Mouse (Mus musculus) intestine, embryonic 16.5 days (tissue): ENCODE results near the gene Olfr867. TPM values are rescaled to one million over a fixed set of nuclear protein-coding genes. Genes with fewer than 3 reads are reported as not detected.

Source experiments
- ATAC-seq: fragments of 200-750 bp; cut with Nextera tagmentation; 2 replicates; pipeline ENCODE4 v1.8.0; 2017; ENCODE audit warnings: moderate TSS enrichment, moderate library complexity
- H3K27ac ChIP-seq: fragments of 300-500 bp; sonication (generic); 2 replicates; pipeline ENCODE4 v1.5.1; 2014; ENCODE audit warnings: mild to moderate bottlenecking, low read length
- H3K27me3 ChIP-seq: fragments of 300-500 bp; sonication (generic); replicated peaks from 2 replicates; pipeline ENCODE4 v1.6.1; 2014; ENCODE audit warnings: low read length, control low read depth, mixed read lengths; ENCODE audit not compliant: control insufficient read depth, insufficient read depth
- H3K36me3 ChIP-seq: fragments of 300-500 bp; sonication (generic); 2 replicates; pipeline ENCODE4 v1.6.1; 2014; ENCODE audit warnings: low read length, control low read depth; ENCODE audit not compliant: control insufficient read depth, insufficient read depth
- H3K4me1 ChIP-seq: fragments of 300-500 bp; sonication (generic); 2 replicates; pipeline ENCODE4 v1.6.1; 2014; ENCODE audit warnings: low read length, control low read depth, mixed read lengths; ENCODE audit not compliant: control insufficient read depth, insufficient read depth
- H3K4me2 ChIP-seq: fragments of 300-500 bp; sonication (generic); 2 replicates; pipeline ENCODE4 v1.6.1; 2014; ENCODE audit warnings: low read depth, low read length, control low read depth
- H3K4me3 ChIP-seq: fragments of 300-500 bp; sonication (generic); 2 replicates; pipeline ENCODE4 v1.5.1; 2014; ENCODE audit warnings: mild to moderate bottlenecking, low read length
- H3K9ac ChIP-seq: fragments of 300-500 bp; sonication (generic); 2 replicates; pipeline ENCODE4 v1.6.1; 2014; ENCODE audit warnings: low read depth, low read length
- H3K9me3 ChIP-seq: fragments of 300-500 bp; sonication (generic); 2 replicates; pipeline ENCODE4 v1.6.1; 2016; ENCODE audit warnings: low read length, control low read depth; ENCODE audit not compliant: control insufficient read depth
- WGBS: fragments of 180-500 bp; shearing (Covaris S2); extraction: QIAGEN DNeasy Blood & Tissue Kit; methylation state at CpG from one replicate; pipeline ENCODE4 v1.1.7; 2014; 5-methylcytosine and 5-hydroxymethylcytosine counted together
- microRNA-seq: library from miRNA; unstranded; fragments of <30 nt; microRNA quantifications from one replicate; pipeline ENCODE4, GENCODE M21; 2016
- polyA plus RNA-seq: library from polyadenylated mRNA; unstranded; fragments of >200 nt; fragmentation: Nextera tagmentation; extraction: Ambion mirVana; gene quantifications from 2 replicates; pipeline ENCODE4 v1.2.1, GENCODE M21; 2015

The Olfr867 gene
- polyA plus RNA-seq = not detected in 2 replicates

- Histone ChIP-seq H3K9ac (no peak within 1 kb of the TSS), H3K9me3 (no peaks in the 10 kb centered on the region), H3K4me2 (no peak within 1 kb of the TSS), H3K27ac (no peak within 1 kb of the TSS), H3K4me1 (no peaks in the 10 kb centered on the region), H3K36me3 (no peaks in the 10 kb centered on the region), H3K4me3 (no peak within 1 kb of the TSS), H3K27me3 (no peaks in the 10 kb centered on the region)
- no peak for ATAC-seq
- 77% methylated on average over 1 of the region's 1 CpGs for WGBS
Observed at GRCm38 (mm10) chr9:20057462-20057861, at the start of gene Olfr867. TSS of gene Olfr867 (minus strand) at chr9:20057562.

- no peak within 1 kb of the TSS for H3K9ac ChIP-seq
- no peak within 1 kb of the TSS for H3K4me2 ChIP-seq
- H3K9me3 ChIP-seq = no peaks in the 10 kb centered on the region
- 43% methylated on average over 2 of the region's 2 CpGs for WGBS
- no peak for ATAC-seq
- H3K4me1 ChIP-seq = no peaks in the 10 kb centered on the region
- H3K36me3 ChIP-seq = no peaks in the 10 kb centered on the region
- no peaks in the 10 kb centered on the region for H3K27me3 ChIP-seq
- H3K27ac ChIP-seq = no peak within 1 kb of the TSS
- no peak within 1 kb of the TSS for H3K4me3 ChIP-seq
Observed at GRCm38 (mm10) chr9:20098326-20098725, 41.0 kb upstream of the Olfr867 start, which contains the start of gene Olfr868. TSS of gene Olfr868 (plus strand) at chr9:20098626.

GRCm38 (mm10) chr9:20073523-20074177, 16.3 kb upstream of the Olfr867 start:
- WGBS = 60% methylated on average over 7 of the region's 7 CpGs

GRCm38 (mm10) chr9:20071291-20071690, 13.9 kb upstream of the Olfr867 start:
- no peak overlapping the region for H3K9ac ChIP-seq
- no peaks in the 10 kb centered on the region for H3K27me3 ChIP-seq
- H3K4me2 ChIP-seq = no peak overlapping the region
- no peaks in the 10 kb centered on the region for H3K4me1 ChIP-seq
- H3K9me3 ChIP-seq = no peaks in the 10 kb centered on the region
- H3K36me3 ChIP-seq = no peaks in the 10 kb centered on the region
- H3K27ac ChIP-seq = no peak overlapping the region
- WGBS = 86% methylated on average over 1 of the region's 1 CpGs
- ATAC-seq = no peak
- H3K4me3 ChIP-seq = no peak overlapping the region

More at GRCm38 (mm10) chr9:20073523-20074177, 16.3 kb upstream of the Olfr867 start:
- no peak overlapping the region for H3K4me2 ChIP-seq
- ATAC-seq = no peak
- no peaks in the 10 kb centered on the region for H3K27me3 ChIP-seq
- H3K27ac ChIP-seq = no peak overlapping the region
- no peaks in the 10 kb centered on the region for H3K9me3 ChIP-seq
- H3K4me3 ChIP-seq = no peak overlapping the region
- H3K36me3 ChIP-seq = no peaks in the 10 kb centered on the region
- H3K4me1 ChIP-seq = no peaks in the 10 kb centered on the region
- H3K9ac ChIP-seq = no peak overlapping the region

- H3K27ac ChIP-seq = no peak overlapping the region
- no peaks in the 10 kb centered on the region for H3K9me3 ChIP-seq
- no peaks in the 10 kb centered on the region for H3K27me3 ChIP-seq
- ATAC-seq = no peak
- H3K4me3 ChIP-seq = no peak overlapping the region
- no peaks in the 10 kb centered on the region for H3K4me1 ChIP-seq
- H3K9ac ChIP-seq = no peak overlapping the region
- no peaks in the 10 kb centered on the region for H3K36me3 ChIP-seq
- 76% methylated on average over 3 of the region's 3 CpGs for WGBS
- H3K4me2 ChIP-seq = no peak overlapping the region
Observed at GRCm38 (mm10) chr9:20070236-20070635, 12.9 kb upstream of the Olfr867 start.

- H3K36me3 ChIP-seq = no peaks in the 10 kb centered on the region
- no peak overlapping the region for H3K27ac ChIP-seq
- no peaks in the 10 kb centered on the region for H3K27me3 ChIP-seq
- ATAC-seq = 0 out of 2 replicates have a peak, but pooled peaks have one; percentile 50
- H3K4me3 ChIP-seq = no peak overlapping the region
- H3K4me1 ChIP-seq = no peaks in the 10 kb centered on the region
- H3K9ac ChIP-seq = no peak overlapping the region
- H3K9me3 ChIP-seq = no peaks in the 10 kb centered on the region
- H3K4me2 ChIP-seq = no peak overlapping the region
- 64% methylated on average over 3 of the region's 3 CpGs for WGBS
Observed at GRCm38 (mm10) chr9:20047964-20048363, 9.4 kb downstream of the Olfr867 start.

- no peaks in the 10 kb centered on the region for H3K9me3 ChIP-seq
- no peaks in the 10 kb centered on the region for H3K4me1 ChIP-seq
- H3K27ac ChIP-seq = no peak within 1 kb of the TSS
- H3K36me3 ChIP-seq = no peaks in the 10 kb centered on the region
- no peaks in the 10 kb centered on the region for H3K27me3 ChIP-seq
- 84% methylated on average over 2 of the region's 2 CpGs for WGBS
- no peak for ATAC-seq
- H3K9ac ChIP-seq = no peak within 1 kb of the TSS
- no peak within 1 kb of the TSS for H3K4me3 ChIP-seq
- no peak within 1 kb of the TSS for H3K4me2 ChIP-seq
Observed at GRCm38 (mm10) chr9:20027935-20028334, 29.4 kb downstream of the Olfr867 start, which contains the start of gene Olfr866. TSS of gene Olfr866 (minus strand) at chr9:20028035.

Small RNAs within 50 kb of the gene (microRNA-seq; reads per million reads assigned to microRNA genes)
- not detected for gene Gm26231
- gene Gm44395 = not detected

Other genes with a start within 250 kb of the Olfr867 start
- gene Olfr860, start 207.8 kb downstream of the Olfr867 start, polyA plus RNA-seq = not detected in 2 replicates
- gene Olfr862, start 169.6 kb downstream of the Olfr867 start, polyA plus RNA-seq = not detected in 2 replicates
- gene Olfr77, start 140.7 kb downstream of the Olfr867 start, polyA plus RNA-seq = 0.15 and 0.18 TPM in 2 replicates
- not detected in 2 replicates for gene Olfr866, start 29.5 kb downstream of the Olfr867 start, polyA plus RNA-seq
- gene Olfr868, start 41.1 kb upstream of the Olfr867 start, polyA plus RNA-seq = not detected in 2 replicates
- not detected in 2 replicates for gene Olfr869, start 71.4 kb upstream of the Olfr867 start, polyA plus RNA-seq
- not detected in 2 replicates for gene Olfr870, start 116.5 kb upstream of the Olfr867 start, polyA plus RNA-seq
- not detected in 2 replicates for gene Olfr871, start 154.6 kb upstream of the Olfr867 start, polyA plus RNA-seq
- not detected in 2 replicates for gene Olfr872, start 179.6 kb upstream of the Olfr867 start, polyA plus RNA-seq
- gene Olfr39, start 224.8 kb upstream of the Olfr867 start, polyA plus RNA-seq = not detected in 2 replicates
- gene Olfr873, start 241.0 kb upstream of the Olfr867 start, polyA plus RNA-seq = not detected in 2 replicates